Mouse (Mus musculus): ENCODE data around the gene Phactr3.

GRCm38 (mm10) chr2:178229231-178229630, 110.5 kb downstream of the Phactr3 start:
- TF ChIP-seq EP300 (IDR thresholded peaks at IDR 0.05; ENCODE audit: low read depth) (no peak), CTCF (IDR thresholded peaks at IDR 0.05; ENCODE audit: low read depth) (no peak)

All from liver, embryonic 14.5 days (tissue).